Mouse (Mus musculus): ENCODE data around the gene Smpd4. TPM values are rescaled to one million over a fixed set of nuclear protein-coding genes. Genes with fewer than 3 reads are reported as not detected.

Smpd4 gene
- polyA plus RNA-seq, 1 experiment from 2014 or later, result 43.6 TPM

DNA sequence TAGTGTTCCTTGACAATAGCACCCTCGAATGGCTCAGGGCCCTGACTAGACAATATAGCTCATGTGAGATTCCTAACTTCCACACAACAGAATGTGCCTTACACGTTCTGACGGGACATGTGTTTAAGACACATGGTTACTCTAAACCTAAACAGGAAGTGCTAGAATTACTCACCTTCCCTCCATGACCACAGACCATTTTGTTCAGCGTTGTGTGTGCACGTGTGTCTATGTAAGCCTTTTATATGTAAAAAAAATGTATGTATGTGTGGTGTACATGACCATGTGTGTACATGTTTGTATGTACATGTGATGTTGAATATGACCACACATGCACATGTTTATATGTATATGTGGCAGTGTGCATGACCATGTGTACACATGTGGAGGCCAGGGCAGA, 2.9 kb upstream of the Smpd4 start:
- ATAC-seq (ENCODE audit: low FRiP score), result no peak
- H3K27ac ChIP-seq, result no peak overlapping the region
- no peak overlapping the region for H3K4me3 ChIP-seq (replicated peaks)
- H3K27me3 ChIP-seq, result peaks cover 3% of the 10 kb centered on the region; the same call in 1 of the 2 replicates
- H3K9me3 ChIP-seq, result no peaks in the 10 kb centered on the region
- no peak overlapping the region for H3K9ac ChIP-seq
- no peak overlapping the region for H3K4me2 ChIP-seq
- H3K36me3 ChIP-seq (replicated peaks), result no peaks in the 10 kb centered on the region
- WGBS, result 88% methylated on average over 5 of the region's 5 CpGs
- peaks cover 13% of the 10 kb centered on the region for H3K4me1 ChIP-seq

DNA sequence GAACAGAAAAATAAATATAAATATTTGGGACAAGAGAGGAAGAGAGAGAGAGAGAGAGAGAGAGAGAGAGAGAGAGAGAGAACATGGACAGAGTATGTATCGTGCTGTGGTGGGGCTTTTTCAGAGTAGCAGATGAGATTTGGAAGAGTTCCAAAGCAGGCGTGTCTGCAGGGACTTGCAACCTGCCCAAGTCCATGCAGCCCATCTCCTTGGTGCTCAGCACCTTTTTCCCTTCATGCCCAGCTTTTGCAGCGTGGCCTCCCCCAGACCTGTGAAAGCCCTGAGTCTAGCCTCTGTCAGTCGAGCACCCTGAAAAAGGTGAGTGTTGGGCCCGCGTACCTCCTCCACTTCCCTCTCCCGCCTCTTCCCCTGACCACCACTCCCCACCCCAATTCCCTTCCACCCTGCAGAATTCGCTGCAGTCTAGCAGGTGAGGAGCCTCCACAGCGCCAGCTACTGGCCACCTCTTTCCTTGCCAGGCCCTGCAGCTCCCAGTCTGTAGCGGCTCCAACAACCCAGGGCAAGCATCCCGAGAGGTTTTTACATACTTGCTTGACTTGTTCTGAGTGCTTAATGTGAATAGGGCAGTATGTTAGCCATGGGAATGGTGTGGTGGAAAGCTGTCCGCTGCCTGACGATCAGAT, 1.1 kb upstream of the Smpd4 start:
- H3K9ac ChIP-seq, result no peak overlapping the region; the same call in 1 of the 2 replicates
- H3K4me3 ChIP-seq (replicated peaks), result no peak overlapping the region
- H3K9me3 ChIP-seq, result no peaks in the 10 kb centered on the region
- H3K27me3 ChIP-seq, result peaks cover 3% of the 10 kb centered on the region; the same call in 1 of the 2 replicates
- 20% methylated on average over 13 of the region's 13 CpGs for WGBS
- no peak for ATAC-seq (ENCODE audit: low FRiP score)
- 0 out of 2 replicates have a peak overlapping the region, but pooled peaks have one; percentile 15 for H3K4me2 ChIP-seq
- peaks cover 13% of the 10 kb centered on the region for H3K4me1 ChIP-seq
- H3K36me3 ChIP-seq (replicated peaks), result peaks cover 12% of the 10 kb centered on the region
- no peak overlapping the region for H3K27ac ChIP-seq

DNA sequence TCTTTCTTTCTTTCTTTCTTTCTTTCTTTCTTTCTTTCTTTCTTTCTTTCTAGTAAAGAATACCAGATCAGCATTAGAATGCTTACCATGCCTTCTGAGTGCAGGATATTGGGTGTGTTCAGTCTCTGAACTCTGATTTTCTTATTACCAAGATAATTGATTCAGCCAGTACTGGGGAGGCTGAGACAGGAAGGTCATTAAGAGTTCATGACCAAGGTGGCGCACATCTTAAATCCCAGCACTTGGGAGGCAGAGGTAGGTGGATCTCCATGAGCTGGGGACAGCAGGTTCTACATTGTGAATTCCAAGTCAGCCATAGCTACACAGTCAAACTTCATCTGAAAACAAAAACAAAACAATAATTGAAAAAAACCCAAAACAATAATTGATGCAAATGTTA, 2.8 kb downstream of the Smpd4 start:
- H3K9ac ChIP-seq, result no peak overlapping the region
- H3K9me3 ChIP-seq, result no peaks in the 10 kb centered on the region
- WGBS, result 91% methylated on average over 1 of the region's 1 CpGs
- peaks cover 3% of the 10 kb centered on the region; the same call in 1 of the 2 replicates for H3K27me3 ChIP-seq
- peaks cover 48% of the 10 kb centered on the region for H3K36me3 ChIP-seq (replicated peaks)
- no peak overlapping the region for H3K4me3 ChIP-seq (replicated peaks)
- H3K4me2 ChIP-seq, result no peak overlapping the region
- no peak overlapping the region for H3K27ac ChIP-seq
- H3K4me1 ChIP-seq, result peaks cover 13% of the 10 kb centered on the region
- ATAC-seq (ENCODE audit: low FRiP score), result no peak

DNA sequence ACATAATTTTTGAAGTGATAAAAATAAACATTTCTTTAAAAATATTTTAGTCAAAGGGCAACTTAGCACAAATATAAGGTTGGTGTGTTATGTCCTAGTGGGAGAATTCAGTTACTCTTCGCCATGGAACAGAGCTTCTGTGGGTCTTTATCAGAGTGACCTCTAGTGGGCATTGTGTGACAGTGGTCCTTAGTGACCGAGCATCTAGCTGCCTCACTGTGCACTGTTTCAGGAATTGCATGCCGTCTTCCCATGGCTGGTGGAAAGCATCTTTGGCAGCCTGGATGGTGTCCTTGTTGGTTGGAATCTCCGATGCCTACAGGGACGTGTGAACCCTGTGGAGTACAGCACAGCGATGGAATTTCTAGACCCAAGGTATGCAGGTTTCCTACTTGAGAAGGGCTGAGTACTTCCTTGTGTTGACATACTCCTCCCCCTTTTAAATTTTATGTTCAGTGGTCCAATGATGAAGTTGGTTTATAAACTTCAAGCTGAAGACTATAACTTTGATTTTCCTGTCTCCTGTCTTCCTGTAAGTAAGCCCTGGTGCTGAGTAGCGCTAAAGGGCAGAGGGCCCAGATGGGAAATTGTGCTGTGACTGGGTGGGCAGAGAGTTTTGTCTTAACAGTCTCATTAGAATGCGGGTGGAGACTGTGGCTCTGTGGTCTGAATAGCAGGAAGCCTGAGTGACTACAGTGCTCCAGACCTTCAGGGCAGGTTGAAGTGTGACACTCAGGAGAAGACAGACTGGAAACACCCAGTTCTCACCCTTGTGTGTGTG, 6.5 kb downstream of the Smpd4 start:
- 0 out of 2 replicates have a peak, but pooled peaks have one; percentile 41 for ATAC-seq (ENCODE audit: low FRiP score)
- Histone ChIP-seq H3K9me3 (no peaks in the 10 kb centered on the region), H3K4me1 (0 out of 2 replicates have a peak, but pooled peaks cover 1% of the 10 kb centered on the region), H3K27ac (no peak overlapping the region), H3K4me2 (no peak overlapping the region), H3K4me3 (replicated peaks) (no peak overlapping the region), H3K27me3 (no peaks in the 10 kb centered on the region), H3K36me3 (replicated peaks) (peaks cover 81% of the 10 kb centered on the region), H3K9ac (no peak overlapping the region)
- WGBS, result 74% methylated on average over 8 of the region's 8 CpGs

DNA sequence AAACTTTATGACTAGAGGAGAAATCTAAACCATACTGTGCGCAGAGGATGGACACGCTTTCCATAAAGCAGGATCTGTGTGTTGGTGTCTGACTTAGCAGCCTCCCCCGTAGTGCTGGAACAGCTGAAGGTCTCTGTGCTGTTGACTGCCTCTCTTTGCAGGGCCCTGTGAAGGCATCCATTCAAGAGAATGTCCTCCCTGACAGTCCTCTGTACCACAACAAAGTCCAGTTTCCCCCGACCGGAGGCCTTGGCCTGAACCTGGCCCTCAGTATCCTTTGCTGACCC, 7.1 kb downstream of the Smpd4 start:
- Histone ChIP-seq H3K4me1 (no peaks in the 10 kb centered on the region), H3K4me2 (no peak overlapping the region), H3K27ac (no peak overlapping the region), H3K4me3 (replicated peaks) (no peak overlapping the region), H3K36me3 (replicated peaks) (peaks cover 84% of the 10 kb centered on the region), H3K27me3 (no peaks in the 10 kb centered on the region), H3K9ac (no peak overlapping the region), H3K9me3 (no peaks in the 10 kb centered on the region)
- no peak for ATAC-seq (ENCODE audit: low FRiP score)
- 95% methylated on average over 5 of the region's 5 CpGs for WGBS

DNA sequence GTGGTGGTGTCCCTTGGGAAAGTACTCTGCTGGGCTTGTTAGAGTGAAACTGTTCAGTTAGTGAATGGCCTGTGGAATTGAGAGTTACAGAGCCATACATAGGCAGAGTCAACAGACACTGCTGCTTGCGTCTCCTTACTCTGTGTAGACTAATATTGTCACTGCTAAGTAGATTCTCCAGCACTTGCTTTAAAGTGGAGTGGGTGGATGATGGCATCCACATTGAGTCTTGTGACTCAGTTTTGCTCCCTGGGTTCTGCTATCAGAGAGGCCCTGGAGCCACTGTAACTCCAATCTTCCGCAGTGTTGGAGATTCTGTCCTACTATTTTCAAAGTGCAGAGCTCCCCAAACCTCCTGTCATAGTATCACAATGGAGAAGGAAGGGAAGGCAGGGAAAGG, 13.4 kb downstream of the Smpd4 start:
- WGBS, result 93% methylated on average over 2 of the region's 2 CpGs
- Histone ChIP-seq H3K27ac (no peak overlapping the region), H3K4me3 (replicated peaks) (no peak overlapping the region), H3K36me3 (replicated peaks) (peaks cover 87% of the 10 kb centered on the region), H3K4me1 (no peaks in the 10 kb centered on the region), H3K9ac (no peak overlapping the region), H3K9me3 (no peaks in the 10 kb centered on the region), H3K27me3 (no peaks in the 10 kb centered on the region), H3K4me2 (no peak overlapping the region)
- no peak for ATAC-seq (ENCODE audit: low FRiP score)

DNA sequence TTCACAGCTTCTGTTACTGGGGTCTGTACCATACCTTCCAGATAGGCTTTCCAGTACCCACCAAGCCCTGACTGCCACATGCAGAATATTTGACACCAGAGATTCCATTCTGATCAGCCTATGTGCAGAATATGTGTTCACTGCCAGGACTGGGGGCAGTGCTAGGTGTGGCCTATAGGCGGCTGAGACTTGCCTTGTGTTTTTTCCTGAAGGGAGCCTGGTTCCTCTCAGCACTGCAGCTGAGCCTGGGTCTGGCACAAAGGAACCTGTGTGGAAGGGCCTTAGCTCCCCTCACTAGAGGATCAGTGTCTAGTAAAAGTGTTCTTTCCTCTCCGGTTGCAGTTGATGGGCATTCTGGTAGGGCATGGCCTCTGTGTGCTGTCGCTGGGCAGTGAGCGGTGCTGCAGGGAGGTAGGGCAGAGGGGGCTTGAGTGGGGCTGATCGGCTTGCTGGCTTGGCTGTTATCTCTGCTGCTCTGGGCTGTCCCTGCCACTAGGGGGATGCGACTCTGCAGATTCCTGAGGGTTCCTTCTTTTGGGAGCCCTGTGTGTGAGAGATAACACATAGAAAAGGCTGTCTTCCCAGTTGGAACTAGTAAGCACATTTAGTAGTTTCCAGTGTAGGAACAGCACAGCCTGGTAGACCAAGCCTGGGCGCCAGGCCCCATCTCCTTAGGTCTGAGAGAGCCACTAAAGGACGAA, 14.5 kb downstream of the Smpd4 start:
- 76% methylated on average over 8 of the region's 8 CpGs for WGBS

DNA sequence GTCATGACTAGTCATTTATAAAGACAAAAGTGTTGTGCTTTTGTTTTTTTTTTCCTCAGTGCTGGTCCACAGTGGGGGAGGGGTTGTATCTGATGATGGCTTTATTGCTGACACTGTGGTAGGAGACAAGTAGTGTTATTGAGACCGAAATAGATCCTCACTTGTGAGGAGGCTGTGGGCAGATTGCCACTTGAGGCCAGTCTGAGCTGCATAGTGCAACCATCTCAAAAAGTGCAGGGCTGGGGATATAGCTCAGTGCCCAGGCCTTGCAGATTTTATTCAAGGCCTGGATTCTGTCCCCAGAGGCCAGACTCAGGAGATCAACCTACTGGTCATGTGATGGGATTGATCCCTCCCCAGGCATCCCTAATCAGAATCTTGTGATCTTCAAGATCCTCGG, 17.8 kb downstream of the Smpd4 start:
- Histone ChIP-seq H3K36me3 (replicated peaks) (peaks cover 91% of the 10 kb centered on the region), H3K27ac (no peak overlapping the region), H3K9ac (no peak overlapping the region), H3K4me3 (replicated peaks) (no peak overlapping the region), H3K4me2 (no peak overlapping the region), H3K27me3 (no peaks in the 10 kb centered on the region), H3K4me1 (no peaks in the 10 kb centered on the region), H3K9me3 (no peaks in the 10 kb centered on the region)
- no peak for ATAC-seq (ENCODE audit: low FRiP score)
- WGBS, result 92% methylated on average over 2 of the region's 2 CpGs

More for the DNA sequence above, 14.5 kb downstream of the Smpd4 start:
- ATAC-seq (ENCODE audit: low FRiP score), result no peak
- Histone ChIP-seq H3K36me3 (replicated peaks) (peaks cover 86% of the 10 kb centered on the region), H3K4me3 (replicated peaks) (no peak overlapping the region), H3K9ac (no peak overlapping the region), H3K27ac (no peak overlapping the region), H3K27me3 (no peaks in the 10 kb centered on the region), H3K9me3 (no peaks in the 10 kb centered on the region), H3K4me1 (no peaks in the 10 kb centered on the region), H3K4me2 (no peak overlapping the region)

DNA sequence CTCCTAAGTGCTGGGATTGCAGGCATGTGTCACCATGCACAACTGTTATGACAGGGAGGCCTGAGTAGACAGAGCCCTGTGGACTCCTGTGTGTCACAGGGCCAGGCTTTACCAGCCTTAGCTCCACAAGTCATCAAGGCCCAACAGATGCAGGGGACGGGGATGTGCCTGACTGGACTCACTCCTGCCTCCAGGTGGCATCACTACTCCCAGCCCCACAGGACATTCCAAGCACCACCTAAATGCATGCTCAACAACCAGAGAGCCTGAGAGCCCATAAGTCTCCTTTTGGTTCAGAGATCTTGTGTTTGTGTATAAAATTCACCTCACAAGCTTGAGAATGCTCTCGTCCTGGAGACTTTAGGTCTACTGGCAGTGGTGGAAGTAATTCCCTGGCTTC, 18.5 kb downstream of the Smpd4 start:
- 76% methylated on average over 2 of the region's 2 CpGs for WGBS
- Histone ChIP-seq H3K9me3 (no peaks in the 10 kb centered on the region), H3K36me3 (replicated peaks) (peaks cover 90% of the 10 kb centered on the region), H3K4me1 (no peaks in the 10 kb centered on the region), H3K4me2 (no peak overlapping the region), H3K27ac (no peak overlapping the region), H3K9ac (no peak overlapping the region), H3K27me3 (no peaks in the 10 kb centered on the region), H3K4me3 (replicated peaks) (no peak overlapping the region)
- no peak for ATAC-seq (ENCODE audit: low FRiP score)

DNA sequence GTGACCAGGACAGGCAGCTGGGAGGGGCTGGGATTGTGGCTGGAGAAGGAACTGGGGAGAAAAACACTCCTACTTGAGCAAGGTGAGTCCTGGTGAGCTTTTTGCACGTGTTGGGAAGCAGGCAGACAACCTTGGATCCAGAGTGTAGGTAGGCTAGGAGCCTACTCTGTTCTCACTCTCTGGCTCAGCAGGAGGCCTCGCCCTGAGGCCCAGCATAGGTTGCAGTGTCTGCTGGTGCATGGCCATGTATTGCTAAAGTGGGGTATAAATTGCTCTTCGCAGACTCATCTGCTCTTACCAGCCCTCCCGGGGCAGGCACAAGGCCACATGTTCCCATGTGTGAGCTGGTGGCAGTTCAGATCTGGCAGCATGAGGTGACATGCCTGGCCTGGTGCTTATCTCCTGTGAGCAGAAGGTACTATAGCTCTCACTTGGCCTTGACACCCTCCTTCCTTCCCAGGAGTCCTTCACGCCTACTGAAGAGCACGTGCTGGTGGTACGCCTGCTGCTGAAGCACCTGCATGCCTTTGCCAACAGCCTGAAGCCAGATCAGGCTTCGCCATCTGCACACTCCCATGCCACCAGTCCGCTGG, 19.0 kb downstream of the Smpd4 start:
- ATAC-seq (ENCODE audit: low FRiP score), result no peak
- Histone ChIP-seq H3K36me3 (replicated peaks) (peaks cover 90% of the 10 kb centered on the region), H3K27ac (no peak overlapping the region), H3K27me3 (no peaks in the 10 kb centered on the region), H3K4me3 (replicated peaks) (no peak overlapping the region), H3K9ac (no peak overlapping the region), H3K4me2 (no peak overlapping the region), H3K4me1 (no peaks in the 10 kb centered on the region), H3K9me3 (no peaks in the 10 kb centered on the region)
- WGBS, result 93% methylated on average over 9 of the region's 9 CpGs

DNA sequence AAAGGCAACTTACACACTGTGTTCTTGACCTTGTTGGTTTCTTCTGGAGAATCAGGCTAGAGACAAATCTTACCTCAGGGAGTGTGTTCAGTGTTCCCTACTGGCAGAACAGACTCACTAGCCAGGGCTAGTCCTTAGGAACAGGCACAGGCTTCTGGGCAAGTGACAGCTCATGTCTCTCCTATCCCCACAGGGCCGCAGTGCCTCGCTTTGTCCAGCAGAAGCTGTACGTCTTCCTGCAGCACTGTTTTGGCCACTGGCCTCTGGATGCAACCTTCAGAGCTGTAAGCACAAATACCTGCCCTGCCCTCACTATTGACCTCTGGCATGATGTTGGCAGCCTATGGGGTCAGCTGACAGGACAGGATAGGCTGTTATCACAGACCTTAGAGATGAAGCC, 19.9 kb downstream of the Smpd4 start:
- Histone ChIP-seq H3K4me3 (replicated peaks) (no peak overlapping the region), H3K27me3 (no peaks in the 10 kb centered on the region), H3K4me1 (no peaks in the 10 kb centered on the region), H3K36me3 (replicated peaks) (peaks cover 90% of the 10 kb centered on the region), H3K9me3 (no peaks in the 10 kb centered on the region), H3K27ac (no peak overlapping the region), H3K4me2 (no peak overlapping the region), H3K9ac (no peak overlapping the region)
- WGBS, result 96% methylated on average over 3 of the region's 3 CpGs
- ATAC-seq (ENCODE audit: low FRiP score), result no peak

DNA sequence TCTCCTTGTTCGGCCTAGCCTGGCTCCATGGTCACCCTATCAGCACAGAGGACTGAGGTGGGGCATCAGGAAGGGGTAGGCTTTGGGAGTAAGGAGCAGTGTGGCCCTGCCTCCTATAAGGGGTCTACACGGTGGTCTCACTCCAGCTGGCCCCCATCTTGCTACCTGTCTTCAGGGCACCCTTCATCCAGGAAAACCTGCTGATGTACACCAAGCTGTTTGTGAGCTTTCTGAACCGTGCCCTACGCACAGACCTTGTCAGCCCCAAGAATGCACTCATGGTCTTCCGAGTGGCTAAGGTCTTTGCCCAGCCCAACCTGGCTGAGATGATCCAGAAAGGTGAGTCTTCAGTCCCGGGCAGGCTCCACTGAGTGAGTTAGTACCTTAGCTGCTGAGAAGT, 20.8 kb downstream of the Smpd4 start:
- Histone ChIP-seq H3K9ac (no peak overlapping the region), H3K27me3 (no peaks in the 10 kb centered on the region), H3K36me3 (replicated peaks) (peaks cover 83% of the 10 kb centered on the region), H3K4me2 (no peak overlapping the region), H3K9me3 (no peaks in the 10 kb centered on the region), H3K4me1 (no peaks in the 10 kb centered on the region), H3K4me3 (replicated peaks) (no peak overlapping the region), H3K27ac (no peak overlapping the region)
- no peak for ATAC-seq (ENCODE audit: low FRiP score)
- WGBS, result 96% methylated on average over 6 of the region's 6 CpGs

Data from forebrain, embryonic 12.5 days (tissue).